Mouse (Mus musculus) layer of hippocampus, adult 9-11 months (tissue): ENCODE measurements around the gene Ms4a14.
"Not testable (repeated sequence)": the region's sequence is repeated elsewhere in the genome, so short reads cannot be mapped to it uniquely, and the experiment has no call there.

Experiments used
- DNase-seq: peaks from one replicate; pipeline ENCODE4 v3.0.0; 2022

The Ms4a14 gene

DNA sequence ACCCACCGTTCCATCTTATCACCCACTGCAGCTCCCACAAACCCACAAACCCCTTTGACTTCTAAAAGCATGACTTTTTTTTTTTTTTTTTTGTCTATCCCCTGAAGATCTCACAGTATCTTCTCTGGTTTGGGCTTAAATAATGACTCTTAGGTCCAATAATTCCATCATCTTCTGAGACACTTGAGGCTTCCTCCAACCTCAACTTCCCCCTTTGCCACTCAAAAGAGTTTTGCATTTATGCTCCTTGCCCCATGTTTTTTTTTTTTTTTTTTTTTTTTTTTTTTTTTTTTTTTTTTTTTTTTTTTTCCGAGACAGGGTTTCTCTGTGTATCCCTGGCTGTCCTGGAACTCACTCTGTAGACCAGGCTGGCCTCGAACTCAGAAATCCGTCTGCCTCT, 51.3 kb downstream of the Ms4a14 start:
- DNase-seq = not testable (repeated sequence)

DNA sequence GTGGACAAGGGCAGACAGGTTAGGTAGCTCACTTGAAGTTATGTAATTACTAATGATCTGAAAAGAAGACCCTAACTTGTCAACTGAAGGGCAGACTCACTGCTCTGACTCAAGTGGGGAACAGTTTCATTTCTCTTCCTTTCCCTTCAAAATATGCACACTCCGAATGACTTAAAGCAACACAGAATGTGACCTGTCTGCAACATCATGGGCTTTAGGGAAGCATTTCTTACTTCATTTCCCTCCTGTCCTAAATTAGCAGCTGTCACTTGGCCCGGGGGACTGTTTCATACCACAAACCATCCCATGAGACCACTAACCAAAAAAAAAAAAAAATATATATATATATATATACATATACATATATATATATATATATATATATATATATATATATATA, 52.7 kb downstream of the Ms4a14 start:
- no peak for DNase-seq
